Mouse (Mus musculus) neural tube, embryonic 11.5 days (tissue): ENCODE measurements around the gene Shroom4. TPM values are rescaled to one million over a fixed set of nuclear protein-coding genes. Genes with fewer than 3 reads are reported as not detected.

Source experiments
- ATAC-seq: fragments of 200-750 bp; cut with Nextera tagmentation; 2 replicates; pipeline ENCODE4 v1.8.0; 2017; ENCODE audit warnings: moderate number of reproducible peaks, mild to moderate bottlenecking, moderate TSS enrichment, moderate library complexity; ENCODE audit not compliant: insufficient read depth, low FRiP score, low TSS enrichment
- DNase-seq: peaks from one replicate; pipeline ENCODE4 v3.0.0-alpha.2; 2015; ENCODE audit warnings: low spot score
- H3K27ac ChIP-seq: fragments of 300-500 bp; sonication (generic); 2 replicates; pipeline ENCODE4 v1.5.1; 2014; ENCODE audit warnings: low read depth, mild to moderate bottlenecking, low read length
- H3K27me3 ChIP-seq: fragments of 300-500 bp; sonication (generic); 2 replicates; pipeline ENCODE4 v1.6.1; 2014; ENCODE audit warnings: mild to moderate bottlenecking, low read length, mixed read lengths; ENCODE audit not compliant: control insufficient read depth, insufficient read depth
- H3K36me3 ChIP-seq: fragments of 300-500 bp; sonication (generic); 2 replicates; pipeline ENCODE4 v1.6.1; 2014; ENCODE audit warnings: mild to moderate bottlenecking, low read length, moderate library complexity, mixed read lengths; ENCODE audit not compliant: control insufficient read depth, insufficient read depth
- H3K4me1 ChIP-seq: fragments of 300-500 bp; sonication (generic); 2 replicates; pipeline ENCODE4 v1.6.1; 2014; ENCODE audit warnings: low read length, mixed read lengths; ENCODE audit not compliant: control insufficient read depth, insufficient read depth
- H3K4me2 ChIP-seq: fragments of 300-500 bp; sonication (generic); 2 replicates; pipeline ENCODE4 v1.6.1; 2014; ENCODE audit warnings: low read depth, mild to moderate bottlenecking, moderate library complexity
- H3K4me3 ChIP-seq: fragments of 300-500 bp; sonication (generic); 2 replicates; pipeline ENCODE4 v1.5.1; 2014; ENCODE audit warnings: low read depth, low read length
- H3K9ac ChIP-seq: fragments of 300-500 bp; sonication (generic); 2 replicates; pipeline ENCODE4 v1.6.1; 2014; ENCODE audit warnings: mild to moderate bottlenecking, low read length
- H3K9me3 ChIP-seq: fragments of 300-500 bp; sonication (generic); 2 replicates; pipeline ENCODE4 v1.6.1; 2016; ENCODE audit warnings: low read length; ENCODE audit not compliant: control insufficient read depth
- WGBS: fragments of 180-500 bp; shearing (Covaris S2); extraction: QIAGEN DNeasy Blood & Tissue Kit; methylation state at CpG from one replicate; pipeline ENCODE4 v1.1.7; 2014; 5-methylcytosine and 5-hydroxymethylcytosine counted together
- polyA plus RNA-seq: library from polyadenylated mRNA; unstranded; fragments of >200 nt; fragmentation: Nextera tagmentation; extraction: Ambion mirVana; gene quantifications from 2 replicates; pipeline ENCODE4 v1.2.1, GENCODE M21; 2014

The Shroom4 gene
- polyA plus RNA-seq, 1 experiment from 2014 or later: 8.0 TPM

DNA sequence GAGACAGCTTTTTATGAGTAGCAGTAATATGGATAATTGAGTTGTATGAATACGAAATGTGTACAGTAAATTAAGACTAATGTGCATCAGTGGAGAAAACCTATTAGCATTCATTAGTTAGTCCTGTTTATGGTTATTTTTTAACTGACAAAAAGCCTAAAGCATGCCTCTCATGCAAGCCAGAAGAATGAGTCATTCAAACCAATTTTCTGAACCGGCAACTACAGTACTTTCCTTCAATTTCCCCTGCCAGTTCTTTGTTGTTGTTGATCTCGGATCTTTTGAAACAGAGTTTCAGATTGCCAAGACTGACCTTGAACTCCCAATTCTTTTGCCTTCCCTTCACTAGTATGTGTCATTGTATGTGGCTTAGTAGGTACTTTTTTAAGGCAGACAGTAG, 117.6 kb downstream of the Shroom4 start:
- WGBS: 82% methylated on average over 3 of the region's 3 CpGs
- no peaks in the 10 kb centered on the region for H3K36me3 ChIP-seq
- no peak overlapping the region for H3K9ac ChIP-seq
- H3K27me3 ChIP-seq: no peaks in the 10 kb centered on the region
- H3K27ac ChIP-seq: no peak overlapping the region
- H3K9me3 ChIP-seq: no peaks in the 10 kb centered on the region
- DNase-seq (no peak), ATAC-seq (no peak)
- no peaks in the 10 kb centered on the region for H3K4me1 ChIP-seq
- H3K4me3 ChIP-seq: no peak overlapping the region
- H3K4me2 ChIP-seq: no peak overlapping the region

DNA sequence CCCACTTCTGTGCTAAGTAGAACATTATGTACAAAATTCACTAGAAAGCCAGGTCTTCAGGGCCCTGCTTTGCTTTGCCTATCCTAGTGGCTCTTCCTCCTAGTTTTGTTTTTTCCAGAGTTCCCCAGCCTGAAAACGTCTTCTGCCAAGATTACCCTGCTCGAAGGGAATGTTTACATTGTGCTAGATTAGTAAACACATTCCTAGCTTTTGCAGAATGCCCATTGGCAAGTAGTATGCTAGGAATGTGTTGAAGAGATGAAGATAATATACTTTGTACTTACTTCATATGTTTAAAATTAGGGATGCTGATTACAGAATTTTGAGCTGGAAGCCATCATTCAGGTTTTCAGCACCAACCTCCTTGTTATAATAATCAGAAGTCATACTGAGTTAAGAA, 118.8 kb downstream of the Shroom4 start:
- H3K9ac ChIP-seq: no peak overlapping the region
- H3K27me3 ChIP-seq: no peaks in the 10 kb centered on the region
- no peak for ATAC-seq
- no peak overlapping the region for H3K4me3 ChIP-seq
- H3K36me3 ChIP-seq: no peaks in the 10 kb centered on the region
- H3K4me2 ChIP-seq: no peak overlapping the region
- H3K27ac ChIP-seq: no peak overlapping the region
- WGBS: 68% methylated on average over 2 of the region's 2 CpGs
- no peaks in the 10 kb centered on the region for H3K9me3 ChIP-seq
- H3K4me1 ChIP-seq: no peaks in the 10 kb centered on the region
- no peak for DNase-seq

DNA sequence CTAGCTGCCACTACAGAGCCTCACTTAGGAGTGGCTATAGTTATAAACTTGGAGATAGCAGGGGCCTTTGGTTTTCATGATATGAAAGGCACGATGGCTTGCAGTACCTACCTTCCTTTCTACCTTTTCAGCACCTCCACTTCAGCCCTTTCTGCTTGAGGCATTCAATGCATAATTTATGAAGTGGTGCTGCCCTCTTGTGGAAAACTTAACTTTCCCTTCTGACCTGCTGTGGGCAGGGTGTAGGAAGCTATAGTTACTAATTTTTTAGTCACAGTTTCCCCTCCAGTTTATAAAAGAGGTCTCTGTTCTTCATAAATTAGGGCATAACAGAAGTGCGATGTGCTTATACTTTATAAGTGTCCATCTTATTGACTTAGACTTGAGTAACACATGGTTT, 123.3 kb downstream of the Shroom4 start:
- ATAC-seq (no peak), DNase-seq (no peak)
- no peak overlapping the region for H3K9ac ChIP-seq
- H3K9me3 ChIP-seq: no peaks in the 10 kb centered on the region
- no peaks in the 10 kb centered on the region for H3K27me3 ChIP-seq
- no peaks in the 10 kb centered on the region for H3K36me3 ChIP-seq
- 69% methylated on average over 2 of the region's 2 CpGs for WGBS
- no peak overlapping the region for H3K27ac ChIP-seq
- no peak overlapping the region for H3K4me2 ChIP-seq
- H3K4me3 ChIP-seq: no peak overlapping the region
- no peaks in the 10 kb centered on the region for H3K4me1 ChIP-seq

DNA sequence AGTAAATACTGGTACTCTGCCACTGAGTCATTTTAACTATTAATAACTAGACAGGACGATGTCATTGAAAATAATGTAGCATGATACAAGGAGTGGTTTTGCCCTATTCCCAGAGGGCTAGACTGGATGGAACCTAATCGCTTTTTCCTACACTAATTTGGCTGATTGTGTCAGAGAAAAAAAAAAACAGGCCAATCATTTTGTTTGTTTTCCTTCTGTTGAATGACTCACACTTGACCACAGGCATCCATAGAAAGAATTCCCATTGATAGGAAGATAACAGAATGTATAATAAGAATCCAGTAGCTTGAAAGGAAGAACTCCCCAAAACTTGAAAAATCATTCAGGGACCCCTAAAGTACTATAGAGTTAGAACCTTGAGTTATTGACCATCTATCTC, 137.0 kb downstream of the Shroom4 start:
- Histone ChIP-seq H3K9ac (no peak overlapping the region), H3K4me1 (no peaks in the 10 kb centered on the region), H3K27me3 (no peaks in the 10 kb centered on the region), H3K36me3 (no peaks in the 10 kb centered on the region), H3K9me3 (no peaks in the 10 kb centered on the region), H3K4me3 (no peak overlapping the region), H3K27ac (no peak overlapping the region), H3K4me2 (no peak overlapping the region)
- ATAC-seq (no peak), DNase-seq (no peak)
- 84% methylated on average over 2 of the region's 2 CpGs for WGBS

DNA sequence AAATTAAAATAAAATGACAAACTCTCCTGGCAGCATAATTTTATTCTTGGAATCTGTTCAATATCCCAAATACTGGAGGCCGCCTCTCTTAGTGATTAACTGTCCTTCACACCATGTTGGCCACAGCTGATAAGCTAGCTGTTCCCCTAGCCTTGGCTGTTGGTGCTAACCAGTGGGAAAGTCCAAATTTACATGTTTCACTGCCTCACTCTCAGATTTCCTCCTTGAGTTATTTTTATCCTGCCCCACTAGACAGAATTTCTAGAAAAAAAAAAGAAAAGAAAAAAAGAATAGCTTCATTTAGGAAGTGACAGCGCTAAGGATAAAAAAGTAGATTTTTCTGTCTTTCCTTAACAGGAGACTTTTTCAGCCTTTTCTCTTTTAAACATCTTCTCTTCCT, 138.0 kb downstream of the Shroom4 start:
- no peaks in the 10 kb centered on the region for H3K36me3 ChIP-seq
- WGBS: 73% methylated on average over 2 of the region's 2 CpGs
- no peak for DNase-seq
- H3K27ac ChIP-seq: no peak overlapping the region
- H3K4me1 ChIP-seq: no peaks in the 10 kb centered on the region
- H3K27me3 ChIP-seq: no peaks in the 10 kb centered on the region
- ATAC-seq: no peak
- no peak overlapping the region for H3K4me3 ChIP-seq
- no peak overlapping the region for H3K9ac ChIP-seq
- no peak overlapping the region for H3K4me2 ChIP-seq
- no peaks in the 10 kb centered on the region for H3K9me3 ChIP-seq

DNA sequence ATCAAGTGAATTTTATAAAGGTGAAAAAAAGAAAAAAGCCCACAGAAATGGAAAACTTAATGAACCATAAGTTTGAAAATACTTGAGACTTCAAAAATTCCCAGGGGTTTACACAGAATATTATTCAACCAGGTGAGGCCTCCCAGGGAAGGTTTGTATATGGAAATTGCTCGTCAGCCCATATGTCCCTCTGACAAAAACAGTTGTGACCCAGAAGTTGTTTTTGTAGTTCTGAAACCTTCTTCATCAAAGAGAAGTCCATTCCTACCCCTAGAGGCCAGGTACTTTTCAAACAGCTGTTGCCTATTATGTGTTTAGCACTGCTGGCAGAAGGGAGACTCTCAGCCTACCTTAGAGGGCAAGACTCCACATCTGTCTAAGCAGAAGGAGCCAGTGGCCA, 165.4 kb downstream of the Shroom4 start:
- Histone ChIP-seq H3K27ac (no peak overlapping the region), H3K4me3 (no peak overlapping the region), H3K9ac (no peak overlapping the region), H3K27me3 (no peaks in the 10 kb centered on the region), H3K4me2 (no peak overlapping the region), H3K9me3 (no peaks in the 10 kb centered on the region), H3K36me3 (no peaks in the 10 kb centered on the region), H3K4me1 (no peaks in the 10 kb centered on the region)
- 76% methylated on average over 1 of the region's 1 CpGs for WGBS
- ATAC-seq (no peak), DNase-seq (no peak)

DNA sequence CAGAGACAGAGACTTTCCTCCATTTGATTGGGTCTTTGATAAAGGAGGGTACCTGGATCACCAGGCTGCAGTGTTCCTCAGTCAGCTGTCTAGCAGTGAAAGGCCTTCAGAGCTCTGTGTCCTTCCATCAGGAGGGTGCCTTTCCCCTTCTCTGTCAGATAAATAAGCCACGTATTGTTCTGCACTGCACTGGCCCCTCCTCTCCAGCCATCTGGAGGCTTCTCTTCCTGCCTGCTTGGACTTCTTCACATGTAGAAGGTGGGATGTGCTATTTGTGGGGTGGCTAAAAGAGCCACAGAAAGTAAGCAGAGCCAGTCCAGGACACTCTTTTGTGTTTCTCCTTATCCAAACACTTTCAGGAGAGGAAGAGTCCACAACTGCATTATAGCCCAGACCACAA, 174.9 kb downstream of the Shroom4 start:
- no peaks in the 10 kb centered on the region for H3K9me3 ChIP-seq
- no peak overlapping the region for H3K27ac ChIP-seq
- no peak overlapping the region for H3K4me3 ChIP-seq
- no peaks in the 10 kb centered on the region for H3K4me1 ChIP-seq
- no peak overlapping the region for H3K4me2 ChIP-seq
- H3K9ac ChIP-seq: no peak overlapping the region
- no peak for ATAC-seq
- 25% methylated on average over 1 of the region's 1 CpGs for WGBS
- DNase-seq: no peak
- no peaks in the 10 kb centered on the region for H3K27me3 ChIP-seq
- H3K36me3 ChIP-seq: no peaks in the 10 kb centered on the region

DNA sequence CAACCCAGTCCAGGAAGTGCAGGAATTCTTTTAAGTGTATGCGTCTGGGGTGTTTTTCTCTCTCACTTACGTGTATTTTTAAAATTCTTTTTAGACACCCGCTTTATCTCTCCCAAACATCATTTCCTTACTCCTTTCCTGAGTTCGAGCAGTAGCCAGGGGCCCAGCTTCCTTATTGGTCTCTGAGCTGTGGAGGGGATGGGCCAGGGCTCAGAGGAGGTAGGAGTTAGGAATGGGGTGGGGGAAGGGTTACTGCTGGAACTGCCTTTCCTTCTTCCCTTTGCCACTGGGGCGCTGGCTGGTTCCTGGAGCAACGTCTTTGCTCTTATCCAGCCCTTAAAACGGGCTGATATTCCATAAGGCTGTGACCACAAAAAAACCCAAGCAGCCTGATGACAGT, 177.3 kb downstream of the Shroom4 start:
- 44% methylated on average over 7 of the region's 7 CpGs for WGBS
- no peaks in the 10 kb centered on the region for H3K9me3 ChIP-seq
- no peak overlapping the region for H3K4me2 ChIP-seq
- no peak overlapping the region for H3K9ac ChIP-seq
- no peak overlapping the region for H3K4me3 ChIP-seq
- no peak for DNase-seq
- no peaks in the 10 kb centered on the region for H3K4me1 ChIP-seq
- no peak for ATAC-seq
- H3K27ac ChIP-seq: no peak overlapping the region
- no peaks in the 10 kb centered on the region for H3K36me3 ChIP-seq
- H3K27me3 ChIP-seq: no peaks in the 10 kb centered on the region

DNA sequence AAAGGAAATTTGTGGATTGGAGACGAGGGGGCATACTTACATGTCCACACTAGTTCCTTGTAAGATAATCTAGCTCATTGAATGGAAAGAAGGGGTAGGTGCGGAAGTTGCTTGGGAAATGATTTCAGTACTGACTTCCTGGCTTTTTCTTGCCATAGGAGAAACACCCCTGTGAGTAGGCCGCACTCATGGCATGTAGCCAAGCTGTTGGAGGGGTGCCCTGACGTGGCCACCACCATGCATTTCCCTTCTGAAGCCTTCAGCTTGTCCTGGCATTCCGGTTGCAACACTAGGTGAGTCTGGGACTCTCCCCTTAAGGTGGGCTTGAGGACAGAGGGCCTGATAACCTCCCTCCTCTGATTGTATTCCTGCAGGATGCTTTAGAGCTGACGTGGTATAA, 181.0 kb downstream of the Shroom4 start:
- no peaks in the 10 kb centered on the region for H3K27me3 ChIP-seq
- no peak overlapping the region for H3K9ac ChIP-seq
- no peak overlapping the region for H3K4me3 ChIP-seq
- no peaks in the 10 kb centered on the region for H3K9me3 ChIP-seq
- H3K4me2 ChIP-seq: no peak overlapping the region
- DNase-seq: no peak
- no peak overlapping the region for H3K27ac ChIP-seq
- H3K4me1 ChIP-seq: no peaks in the 10 kb centered on the region
- WGBS: 90% methylated on average over 6 of the region's 6 CpGs
- no peak for ATAC-seq
- H3K36me3 ChIP-seq: no peaks in the 10 kb centered on the region
